Mouse (Mus musculus) naive thymus-derived CD4-positive, alpha-beta T cell, adult 5 months (primary cell): ENCODE results near the gene S100a5. TPM values are rescaled to one million over a fixed set of nuclear protein-coding genes. Genes with fewer than 3 reads are reported as not detected.

Experiments
- polyA plus RNA-seq: library from polyadenylated mRNA; unstranded; fragments of 100-300 nt; shearing (Covaris generic); gene quantifications from one replicate; pipeline ENCODE4 v1.2.1, GENCODE M21; 2017

S100a5 gene
- polyA plus RNA-seq = not detected

DNA sequence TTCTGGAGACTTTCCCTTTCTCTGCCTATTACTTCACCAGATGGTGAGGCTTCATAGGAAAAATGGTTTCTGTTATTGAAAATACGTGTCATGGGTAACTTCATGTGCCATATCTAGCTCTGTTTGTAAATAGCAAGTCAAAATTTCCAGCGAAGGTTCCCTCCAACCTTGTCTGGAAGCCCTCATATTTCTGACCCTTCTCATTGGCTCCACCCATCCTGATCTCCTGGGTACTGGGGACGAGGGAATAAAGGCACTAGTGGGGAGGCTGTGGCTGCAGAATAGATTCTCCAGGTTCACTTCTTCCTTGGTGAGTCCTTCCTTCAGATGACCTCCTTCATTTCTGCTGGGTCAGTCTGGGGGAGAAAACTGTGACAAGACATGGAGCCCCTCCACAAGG lies at the start of gene S100a5:
S100a5 (plus strand) TSS at position 301 of the 400 bp plus-strand sequence.

DNA sequence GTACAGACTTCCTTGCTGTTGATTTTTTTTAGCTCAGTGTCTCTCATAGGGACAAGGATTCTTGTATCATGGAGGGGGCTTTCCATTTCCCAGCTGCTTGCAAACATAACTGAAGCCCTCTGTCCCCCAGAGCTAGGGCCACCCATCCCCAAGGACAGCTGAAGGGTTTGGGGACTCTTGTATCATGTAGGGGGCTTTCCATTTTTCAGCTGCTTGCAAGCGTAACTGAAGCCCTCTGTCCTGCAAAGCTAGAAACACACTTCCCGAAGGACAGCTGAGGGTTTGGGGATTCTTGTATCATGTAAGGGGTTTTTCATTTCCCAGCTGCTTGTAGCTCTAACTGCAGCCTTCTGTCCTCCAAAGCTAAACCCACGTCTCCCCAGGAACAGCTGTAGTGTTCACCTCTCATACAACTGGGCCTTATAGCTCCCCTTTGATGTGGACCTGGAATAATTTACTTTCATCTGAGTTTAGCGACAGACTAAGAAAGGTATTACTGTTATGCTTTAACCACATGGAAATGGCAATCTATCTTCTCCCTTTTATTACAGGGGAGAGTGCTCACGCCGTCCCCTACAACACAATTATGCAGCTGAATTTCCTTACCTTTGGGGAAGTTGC lies 48.2 kb upstream of the S100a5 start, which contains the start of gene S100a3:
S100a3 (plus strand) TSS at position 571 of the 621 bp plus-strand sequence.

DNA sequence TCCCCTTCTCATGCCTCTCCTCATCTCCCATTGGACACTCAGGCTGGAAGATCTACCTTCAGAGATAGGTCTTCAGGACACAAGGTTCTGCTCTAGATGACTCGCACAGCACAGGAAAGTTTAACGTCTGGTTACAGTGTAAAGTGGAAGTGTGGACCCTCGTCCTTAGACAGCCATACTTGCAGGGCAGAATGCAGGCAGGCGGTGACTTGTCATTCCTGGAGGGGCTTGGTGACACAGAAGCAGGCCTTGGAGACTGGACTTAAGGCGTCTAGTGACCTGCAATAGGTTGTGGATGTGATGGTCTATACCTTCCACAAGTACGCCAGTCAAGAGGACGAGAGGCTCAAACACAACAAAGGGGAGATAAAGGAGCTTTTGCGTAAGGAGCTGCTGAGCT lies 18.4 kb upstream of the S100a5 start, which contains the start of gene S100a2:
S100a2 (plus strand) TSS at position 301 of the 400 bp plus-strand sequence.

DNA sequence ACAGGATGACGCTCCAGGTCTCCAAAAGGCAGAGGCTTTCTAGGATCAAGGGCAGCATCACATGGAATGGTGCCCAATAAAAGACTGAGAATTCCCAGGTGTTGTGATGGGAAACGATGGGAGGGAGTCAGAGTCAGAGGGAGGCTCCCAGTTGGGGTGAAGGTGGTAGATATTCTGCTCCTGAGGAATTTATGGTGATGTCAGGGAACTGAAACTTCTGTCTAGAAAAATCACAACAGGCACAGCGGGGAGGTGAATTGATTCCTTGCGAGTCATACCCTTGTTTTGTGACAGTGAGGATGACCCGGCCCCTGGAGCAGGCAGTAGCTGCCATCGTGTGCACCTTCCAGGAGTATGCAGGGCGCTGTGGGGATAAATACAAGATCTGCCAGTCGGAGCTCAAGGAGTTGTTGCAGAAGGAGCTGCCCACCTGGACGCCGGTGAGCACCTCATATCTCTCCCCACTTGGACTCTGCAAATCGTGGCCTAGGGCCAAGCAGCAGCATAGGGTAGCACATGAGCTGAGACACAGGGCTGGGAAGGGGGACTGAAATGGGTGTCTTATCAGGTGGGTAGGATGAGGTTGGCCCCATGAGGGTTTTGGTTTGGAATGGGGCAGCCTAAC lies 6.7 kb upstream of the S100a5 start, which contains the start of gene Gm42674:
Gm42674 (plus strand) TSS at position 419 of the 625 bp plus-strand sequence.

DNA sequence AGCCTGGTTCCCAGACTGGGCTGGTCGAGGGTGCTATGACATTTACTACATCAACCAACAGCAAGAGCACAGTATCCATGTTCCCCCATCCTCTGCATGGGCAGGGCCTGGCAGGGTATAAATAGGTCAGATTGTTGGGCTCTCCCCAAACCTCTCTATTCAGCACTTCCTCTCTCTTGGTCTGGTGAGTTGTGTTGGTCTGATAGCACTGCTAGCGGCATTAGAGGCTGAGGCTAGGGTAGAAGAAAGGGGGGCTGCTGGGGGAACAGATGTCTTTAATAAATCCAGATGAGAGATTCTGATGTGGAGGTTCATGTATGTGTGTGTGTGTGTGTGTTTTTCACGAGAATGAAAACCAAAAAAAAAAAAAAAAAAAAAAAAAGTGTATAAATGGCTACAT lies 4.7 kb upstream of the S100a5 start, which contains the start of gene S100a4:
S100a4 (plus strand) TSS at position 149 of the 400 bp plus-strand sequence.

DNA sequence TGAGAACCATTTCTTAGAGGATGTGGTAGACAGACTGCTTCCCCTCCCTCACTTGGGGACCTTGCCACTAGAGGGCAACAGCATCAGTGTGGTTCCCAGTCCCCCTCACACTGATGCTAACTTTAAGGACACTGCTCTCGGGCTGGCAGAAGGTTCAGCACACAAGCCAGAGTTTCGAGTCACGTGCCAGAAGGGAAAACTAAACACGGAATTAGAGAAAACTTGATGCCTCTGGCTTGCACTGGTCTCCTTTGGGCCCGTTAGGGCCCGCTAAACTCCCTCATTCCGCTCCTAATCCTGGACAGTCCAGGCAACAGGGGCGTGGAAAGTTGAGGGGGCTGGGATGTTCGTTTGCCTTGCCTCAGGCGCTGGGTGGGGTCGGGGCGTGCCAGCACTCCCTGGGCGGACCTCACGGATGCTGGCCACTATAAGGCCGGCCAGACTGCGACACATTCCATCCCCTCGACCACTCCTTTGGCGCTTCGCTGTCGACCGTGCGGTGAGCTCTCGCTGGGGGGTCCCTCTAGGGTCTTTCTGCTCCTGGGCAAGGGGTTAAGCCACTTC lies 4.5 kb downstream of the S100a5 start, which contains the start of gene S100a6:
S100a6 (plus strand) TSS at position 155 of the 564 bp plus-strand sequence.

DNA sequence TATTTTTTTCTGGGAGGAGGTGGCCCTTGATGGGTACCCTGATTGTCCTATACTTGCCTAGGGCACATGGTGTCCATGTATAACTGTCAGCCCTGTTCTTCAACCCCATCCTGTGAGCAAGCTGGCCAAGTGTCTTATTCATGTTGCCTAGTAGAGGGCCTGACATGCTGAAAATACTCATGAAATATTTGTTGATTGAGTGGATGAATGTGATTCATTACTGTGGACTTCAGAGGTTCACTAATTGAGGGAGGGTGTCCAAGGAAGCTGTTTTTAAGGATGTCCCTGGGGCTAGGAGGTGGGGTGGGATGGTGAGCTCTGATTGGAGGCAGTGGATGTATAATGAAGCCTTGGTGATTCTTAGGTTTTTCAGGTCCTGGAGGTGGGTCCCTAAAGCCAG lies 45.4 kb downstream of the S100a5 start, which contains the start of gene S100a7a:
S100a7a (plus strand) TSS at position 301 of the 400 bp plus-strand sequence.

Other genes with a start within 250 kb of the S100a5 start
- gene Slc27a3, start 218.6 kb upstream of the S100a5 start, polyA plus RNA-seq = not detected
- 19.2 TPM for gene Ints3, start 174.9 kb upstream of the S100a5 start, polyA plus RNA-seq
- gene Npr1, start 142.7 kb upstream of the S100a5 start, polyA plus RNA-seq = not detected
- gene Ilf2, start 132.4 kb upstream of the S100a5 start, polyA plus RNA-seq = 105 TPM
- gene Snapin, start 117.5 kb upstream of the S100a5 start, polyA plus RNA-seq = 60.6 TPM
- gene Chtop, start 99.0 kb upstream of the S100a5 start, polyA plus RNA-seq = 177 TPM
- 0.63 TPM for gene S100a1, start 94.1 kb upstream of the S100a5 start, polyA plus RNA-seq
- gene S100a13, start 94.1 kb upstream of the S100a5 start, polyA plus RNA-seq = 79.7 TPM
- gene S100a14, start 81.7 kb upstream of the S100a5 start, polyA plus RNA-seq = not detected
- not detected for gene S100a16, start 71.3 kb upstream of the S100a5 start, polyA plus RNA-seq
- gene S100a3, start 47.9 kb upstream of the S100a5 start, polyA plus RNA-seq = not detected
- gene S100a2, start 18.3 kb upstream of the S100a5 start, polyA plus RNA-seq = not detected
- gene Gm42674, start 6.6 kb upstream of the S100a5 start, polyA plus RNA-seq = not detected
- 1.00 TPM for gene S100a4, start 4.8 kb upstream of the S100a5 start, polyA plus RNA-seq
- gene S100a6, start 4.4 kb downstream of the S100a5 start, polyA plus RNA-seq = 1.1 TPM
- gene S100a7a, start 45.5 kb downstream of the S100a5 start, polyA plus RNA-seq = not detected
- gene S100a8, start 60.5 kb downstream of the S100a5 start, polyA plus RNA-seq = not detected
- gene S100a9, start 87.2 kb downstream of the S100a5 start, polyA plus RNA-seq = not detected
- not detected for gene Pglyrp4, start 118.4 kb downstream of the S100a5 start, polyA plus RNA-seq
- gene Gm5849, start 169.4 kb downstream of the S100a5 start, polyA plus RNA-seq = not detected